Mouse (Mus musculus) neural tube, embryonic 14.5 days (tissue): ENCODE measurements around the gene Snx21. TPM values are rescaled to one million over a fixed set of nuclear protein-coding genes. Genes with fewer than 3 reads are reported as not detected.

ENCODE experiments used
- ATAC-seq: fragments of 200-750 bp; cut with Nextera tagmentation; 2 replicates; pipeline ENCODE4 v1.8.0; 2017; ENCODE audit warnings: low read depth, mild to moderate bottlenecking, moderate TSS enrichment, moderate library complexity
- H3K27ac ChIP-seq: fragments of 300-500 bp; sonication (generic); 2 replicates; pipeline ENCODE4 v1.5.1; 2014; ENCODE audit warnings: low read depth, mild to moderate bottlenecking, control low read depth, low read length, moderate library complexity, mixed read lengths
- H3K27me3 ChIP-seq: fragments of 300-500 bp; sonication (generic); 2 replicates; pipeline ENCODE4 v1.6.1; 2014; ENCODE audit warnings: low read length; ENCODE audit not compliant: control insufficient read depth, insufficient read depth
- H3K36me3 ChIP-seq: fragments of 300-500 bp; sonication (generic); 2 replicates; pipeline ENCODE4 v1.6.1; 2014; ENCODE audit warnings: low read length, mixed read lengths; ENCODE audit not compliant: control insufficient read depth, insufficient read depth
- H3K4me1 ChIP-seq: fragments of 300-500 bp; sonication (generic); 2 replicates; pipeline ENCODE4 v1.6.1; 2014; ENCODE audit warnings: low read length; ENCODE audit not compliant: control insufficient read depth, insufficient read depth
- H3K4me2 ChIP-seq: fragments of 300-500 bp; sonication (generic); 2 replicates; pipeline ENCODE4 v1.6.1; 2014; ENCODE audit warnings: mild to moderate bottlenecking, low read depth, low read length, control low read depth
- H3K4me3 ChIP-seq: fragments of 300-500 bp; sonication (generic); 2 replicates; pipeline ENCODE4 v1.5.1; 2014; ENCODE audit warnings: low read depth, low read length, control low read depth, mixed read lengths
- H3K9ac ChIP-seq: fragments of 300-500 bp; sonication (generic); replicated peaks from 2 replicates; pipeline ENCODE4 v1.6.1; 2014; ENCODE audit warnings: low read depth, mild to moderate bottlenecking, control low read depth, low read length, mixed read lengths
- H3K9me3 ChIP-seq: fragments of 300-500 bp; sonication (generic); 2 replicates; pipeline ENCODE4 v1.6.1; 2016; ENCODE audit warnings: low read length; ENCODE audit not compliant: control insufficient read depth
- WGBS: fragments of 180-500 bp; shearing (Covaris S2); extraction: QIAGEN DNeasy Blood & Tissue Kit; methylation state at CpG from one replicate; pipeline ENCODE4 v1.1.7; 2014; 5-methylcytosine and 5-hydroxymethylcytosine counted together
- polyA plus RNA-seq: library from polyadenylated mRNA; unstranded; fragments of >200 nt; fragmentation: Nextera tagmentation; extraction: Ambion mirVana; gene quantifications from 2 replicates; pipeline ENCODE4 v1.2.1, GENCODE M21; 2014

The Snx21 gene
- polyA plus RNA-seq, 1 experiment from 2014 or later: 41.1 TPM

DNA sequence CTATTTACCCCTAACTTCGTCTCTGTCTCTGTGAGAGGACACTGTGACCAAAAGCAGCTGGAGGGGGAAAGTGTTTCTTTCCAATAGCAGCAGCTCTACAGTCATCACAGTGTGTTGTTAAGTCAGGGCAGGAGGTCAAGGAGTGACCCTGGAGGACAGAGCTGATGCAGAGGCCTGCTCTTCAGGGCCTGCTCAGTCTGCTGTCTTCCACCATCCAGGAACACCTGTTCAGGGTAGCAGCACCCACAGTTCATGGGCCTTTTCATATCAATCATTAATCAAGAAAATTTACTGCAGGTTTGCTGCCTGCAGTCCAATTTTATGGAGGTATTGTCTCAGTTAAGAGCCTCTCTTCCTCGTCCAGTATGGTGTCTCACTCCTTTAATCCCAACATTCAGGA is 27.9 kb downstream of the Snx21 start:
- WGBS: 51% methylated on average over 2 of the region's 2 CpGs

DNA sequence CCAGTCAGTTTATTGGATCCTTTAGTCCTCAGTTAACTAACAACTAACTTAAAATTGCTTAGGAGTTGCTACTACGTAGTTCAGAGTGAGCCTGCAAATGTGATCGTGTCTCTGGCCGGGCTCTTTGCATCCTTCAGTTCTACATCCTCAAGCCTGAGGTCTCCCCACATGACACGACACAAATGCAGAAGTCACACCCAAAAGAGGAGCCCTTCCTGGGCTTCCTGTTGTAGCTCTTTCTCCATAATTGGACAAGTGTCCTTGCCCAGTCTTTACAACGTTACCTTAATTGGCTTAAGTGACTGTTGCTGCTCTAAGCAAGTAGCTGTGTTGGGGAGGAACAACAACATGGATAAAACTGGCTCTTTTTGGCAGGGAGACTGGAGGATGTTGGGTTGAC is 29.7 kb downstream of the Snx21 start:
- Histone ChIP-seq H3K4me1 (no peaks in the 10 kb centered on the region), H3K36me3 (no peaks in the 10 kb centered on the region), H3K4me3 (no peak overlapping the region), H3K27ac (no peak overlapping the region), H3K4me2 (no peak overlapping the region), H3K27me3 (no peaks in the 10 kb centered on the region), H3K9ac (no peak overlapping the region), H3K9me3 (no peaks in the 10 kb centered on the region)
- ATAC-seq: no peak
- WGBS: 91% methylated on average over 5 of the region's 5 CpGs

More for the DNA sequence above, 27.9 kb downstream of the Snx21 start:
- Histone ChIP-seq H3K9me3 (no peaks in the 10 kb centered on the region), H3K27me3 (no peaks in the 10 kb centered on the region), H3K4me2 (no peak overlapping the region), H3K4me3 (no peak overlapping the region), H3K4me1 (no peaks in the 10 kb centered on the region), H3K36me3 (no peaks in the 10 kb centered on the region; the same call in 1 of the 2 replicates), H3K27ac (no peak overlapping the region), H3K9ac (no peak overlapping the region)
- ATAC-seq: no peak

DNA sequence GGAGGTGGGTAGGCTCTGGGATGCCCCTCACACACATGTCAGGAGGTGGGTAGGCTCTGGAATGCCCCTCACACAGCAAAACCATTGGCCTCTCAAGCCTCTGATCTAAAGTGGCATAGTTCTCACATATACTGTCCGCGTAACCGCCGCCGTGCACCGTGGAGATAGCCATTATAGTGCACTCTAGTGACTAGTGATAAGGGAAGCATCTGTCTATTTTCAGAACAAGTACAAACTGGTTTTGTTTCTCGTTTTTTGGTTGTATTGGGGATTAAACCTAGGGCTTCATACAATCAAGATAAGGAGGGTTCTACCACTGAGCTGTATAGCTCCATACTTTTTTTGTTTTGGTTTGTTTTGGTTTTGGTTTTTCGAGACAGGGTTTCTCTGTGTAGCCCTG is 30.2 kb downstream of the Snx21 start:
- H3K9me3 ChIP-seq: no peaks in the 10 kb centered on the region
- H3K27ac ChIP-seq: no peak overlapping the region
- H3K9ac ChIP-seq: no peak overlapping the region
- H3K27me3 ChIP-seq: no peaks in the 10 kb centered on the region
- H3K4me2 ChIP-seq: no peak overlapping the region
- H3K4me1 ChIP-seq: no peaks in the 10 kb centered on the region
- H3K36me3 ChIP-seq: peaks cover 4% of the 10 kb centered on the region
- 91% methylated on average over 8 of the region's 8 CpGs for WGBS
- no peak for ATAC-seq
- no peak overlapping the region for H3K4me3 ChIP-seq

- H3K9me3 ChIP-seq: no peaks in the 10 kb centered on the region
- H3K4me2 ChIP-seq: no peak overlapping the region
- H3K27me3 ChIP-seq: no peaks in the 10 kb centered on the region
- no peak for ATAC-seq
- no peak overlapping the region for H3K27ac ChIP-seq
- H3K4me1 ChIP-seq: peaks cover 2% of the 10 kb centered on the region; the same call in 1 of the 2 replicates
- H3K9ac ChIP-seq: no peak overlapping the region
- H3K36me3 ChIP-seq: peaks cover 9% of the 10 kb centered on the region
- H3K4me3 ChIP-seq: no peak overlapping the region
- WGBS: 92% methylated on average over 6 of the region's 6 CpGs
These were observed 31.6 kb downstream of the Snx21 start for GRCm38 (mm10) chr2:164817206-164817605.

DNA sequence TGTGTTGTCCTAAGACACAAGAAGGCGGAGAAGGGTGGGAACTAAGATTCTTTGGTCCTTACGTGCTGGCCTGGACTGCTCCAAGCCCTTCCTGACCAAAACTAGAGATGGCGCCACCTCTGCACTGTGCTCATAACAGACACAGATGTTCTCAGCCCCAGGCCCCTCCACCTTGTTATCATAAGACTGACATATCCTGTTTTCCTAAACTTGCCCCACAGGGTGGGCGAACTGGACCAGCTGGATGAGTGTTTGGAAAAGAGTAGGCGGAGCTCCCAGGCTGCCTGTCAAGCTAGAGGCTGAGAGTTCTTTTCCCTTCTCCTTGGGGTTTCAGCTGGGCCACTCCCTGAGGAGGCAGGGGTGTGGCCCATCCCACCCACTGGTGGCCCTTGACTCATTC is 32.1 kb downstream of the Snx21 start:
- WGBS: 81% methylated on average over 5 of the region's 5 CpGs
- H3K36me3 ChIP-seq: peaks cover 9% of the 10 kb centered on the region
- ATAC-seq: no peak
- no peak overlapping the region for H3K27ac ChIP-seq
- H3K9me3 ChIP-seq: no peaks in the 10 kb centered on the region
- H3K4me1 ChIP-seq: peaks cover 4% of the 10 kb centered on the region; the same call in 1 of the 2 replicates
- no peaks in the 10 kb centered on the region for H3K27me3 ChIP-seq
- no peak overlapping the region for H3K4me3 ChIP-seq
- H3K9ac ChIP-seq: no peak overlapping the region
- H3K4me2 ChIP-seq: no peak overlapping the region

GRCm38 (mm10) chr2:164821060-164821459 is 35.4 kb downstream of the Snx21 start:
- no peaks in the 10 kb centered on the region for H3K9me3 ChIP-seq
- no peak overlapping the region for H3K27ac ChIP-seq
- H3K36me3 ChIP-seq: peaks cover 17% of the 10 kb centered on the region
- no peaks in the 10 kb centered on the region for H3K27me3 ChIP-seq
- no peak overlapping the region for H3K4me2 ChIP-seq
- no peak overlapping the region for H3K9ac ChIP-seq
- no peak for ATAC-seq
- peaks cover 4% of the 10 kb centered on the region; the same call in 1 of the 2 replicates for H3K4me1 ChIP-seq
- H3K4me3 ChIP-seq: no peak overlapping the region
- 93% methylated on average over 6 of the region's 6 CpGs for WGBS

- H3K9me3 ChIP-seq: no peaks in the 10 kb centered on the region
- H3K4me2 ChIP-seq: peak within 1 kb of the TSS; percentile 48
- H3K9ac ChIP-seq: peak within 1 kb of the TSS; percentile 66
- peak; percentile 99 for ATAC-seq
- under 1% methylated on average over 32 of the region's 32 CpGs for WGBS
- H3K27ac ChIP-seq: peak within 1 kb of the TSS; percentile 92
- peaks cover 4% of the 10 kb centered on the region; the same call in 1 of the 2 replicates for H3K4me1 ChIP-seq
- H3K27me3 ChIP-seq: no peaks in the 10 kb centered on the region
- H3K36me3 ChIP-seq: peaks cover 30% of the 10 kb centered on the region
- H3K4me3 ChIP-seq: peak within 1 kb of the TSS; percentile 57
These were observed 37.1 kb downstream of the Snx21 start, which contains the start of gene Zswim1 for GRCm38 (mm10) chr2:164822636-164823165. TSS of gene Zswim1 (plus strand) at chr2:164822686.

DNA sequence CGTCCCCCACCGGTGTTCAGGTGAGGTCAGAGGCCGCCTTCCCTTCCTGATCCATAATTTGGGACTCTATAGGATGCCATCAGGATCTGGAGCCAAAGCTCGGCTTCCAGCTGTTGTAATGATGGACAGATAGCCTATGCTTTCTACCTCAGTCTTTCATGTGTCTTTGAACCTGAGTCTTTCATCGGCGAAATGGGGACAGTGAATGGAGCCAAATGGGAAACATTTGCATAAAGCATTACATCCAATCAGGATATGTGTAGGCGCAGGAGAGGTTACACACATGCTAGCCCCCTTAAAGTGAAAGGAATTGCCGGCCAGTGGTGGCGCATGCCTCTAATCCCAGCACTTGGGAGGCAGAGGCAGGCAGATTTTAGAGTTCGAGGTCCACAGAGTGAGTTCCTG is 37.6 kb downstream of the Snx21 start:
- Histone ChIP-seq H3K36me3 (peaks cover 33% of the 10 kb centered on the region), H3K4me1 (peaks cover 4% of the 10 kb centered on the region; the same call in 1 of the 2 replicates), H3K9me3 (no peaks in the 10 kb centered on the region), H3K9ac (peak overlapping the region; percentile 66), H3K4me3 (peak overlapping the region; percentile 57), H3K27ac (peak overlapping the region; percentile 92), H3K27me3 (no peaks in the 10 kb centered on the region), H3K4me2 (peak overlapping the region; percentile 48)
- peak; percentile 74 for ATAC-seq
- WGBS: under 1% methylated on average over 10 of the region's 10 CpGs

- H3K27ac ChIP-seq: no peak overlapping the region
- no peak overlapping the region for H3K9ac ChIP-seq
- H3K9me3 ChIP-seq: no peaks in the 10 kb centered on the region
- H3K27me3 ChIP-seq: no peaks in the 10 kb centered on the region
- H3K4me1 ChIP-seq: peaks cover 4% of the 10 kb centered on the region; the same call in 1 of the 2 replicates
- no peak for ATAC-seq
- H3K4me3 ChIP-seq: no peak overlapping the region
- 92% methylated on average over 4 of the region's 4 CpGs for WGBS
- no peak overlapping the region; the same call in 1 of the 2 replicates for H3K4me2 ChIP-seq
- H3K36me3 ChIP-seq: peaks cover 33% of the 10 kb centered on the region
These were observed 38.3 kb downstream of the Snx21 start for GRCm38 (mm10) chr2:164823969-164824368.
